8 mouse cellular contexts compared by ENCODE assay signal in genomic region chr10:127188465-127189115, GRCm38 (mm10). TPM values are rescaled to one million over a fixed set of nuclear protein-coding genes. Genes with fewer than 3 reads are reported as not detected.
DNase-seq lines count a peak whose midpoint lies in the region; ATAC-seq and TF ChIP-seq lines count a peak whose summit lies in the region.

No protein-coding gene starts in this region.

- TF ChIP-seq EP300 in heart, postnatal 0 days (IDR thresholded peaks at IDR 0.05; ENCODE audit: low read depth), result no peak

- peaks cover 9% of the 10 kb centered on the region for H3K27me3 ChIP-seq in heart, postnatal 0 days (ENCODE audit: control insufficient read depth, insufficient read depth, low read length)
- 0 out of 2 replicates have a peak, but pooled peaks cover 6% of the 10 kb centered on the region for H3K27me3 ChIP-seq in limb, embryonic 13.5 days
- no peaks in the 10 kb centered on the region for H3K27me3 ChIP-seq in midbrain, embryonic 15.5 days (replicated peaks)

- TF ChIP-seq CTCF in embryonic fibroblast, embryonic 13.5 days (IDR thresholded peaks at IDR 0.05; ENCODE audit: borderline replicate concordance, insufficient read depth, low read length), result no peak
- no peak for TF ChIP-seq CTCF in heart, postnatal 0 days (IDR thresholded peaks at IDR 0.05; ENCODE audit: low read depth)

- intact Hi-C loops in left cerebral cortex, postnatal 4 days (cut with DNase I), result no loop called here

- H3K4me3 ChIP-seq in embryonic fibroblast, embryonic 13.5 days (ENCODE audit: insufficient read depth, low read length), result peak overlapping the region; percentile 91
- H3K4me3 ChIP-seq in heart, postnatal 0 days (ENCODE audit: low read depth, low read length), result peak overlapping the region; percentile 59
- peak overlapping the region; percentile 71 for H3K4me3 ChIP-seq in limb, embryonic 13.5 days
- peak overlapping the region; percentile 71 for H3K4me3 ChIP-seq in midbrain, embryonic 15.5 days

- H3K9me3 ChIP-seq in heart, postnatal 0 days (replicated peaks; ENCODE audit: control insufficient read depth, low read length), result no peaks in the 10 kb centered on the region
- H3K9me3 ChIP-seq in limb, embryonic 13.5 days, result no peaks in the 10 kb centered on the region
- H3K9me3 ChIP-seq in midbrain, embryonic 15.5 days, result no peaks in the 10 kb centered on the region

- peak; percentile 66 for TF ChIP-seq POLR2A in embryonic fibroblast, embryonic 13.5 days (IDR thresholded peaks at IDR 0.05; ENCODE audit: low read depth, low read length)

- peak overlapping the region; percentile 85 for H3K4me2 ChIP-seq in heart, postnatal 0 days (ENCODE audit: low read depth, low read length)
- H3K4me2 ChIP-seq in limb, embryonic 13.5 days (replicated peaks), result peak overlapping the region; percentile 96
- H3K4me2 ChIP-seq in midbrain, embryonic 15.5 days, result peak overlapping the region; percentile 99

- peaks cover 4% of the 10 kb centered on the region for H3K4me1 ChIP-seq in embryonic fibroblast, embryonic 13.5 days (ENCODE audit: control insufficient read depth, insufficient read depth, low read length)
- H3K4me1 ChIP-seq in heart, postnatal 0 days (ENCODE audit: control insufficient read depth, insufficient read depth), result 0 out of 2 replicates have a peak, but pooled peaks cover 8% of the 10 kb centered on the region
- H3K4me1 ChIP-seq in limb, embryonic 13.5 days, result peaks cover 51% of the 10 kb centered on the region
- peaks cover 35% of the 10 kb centered on the region for H3K4me1 ChIP-seq in midbrain, embryonic 15.5 days

- WGBS in heart, postnatal 0 days, result 1% methylated on average over 33 of the region's 46 CpGs
- under 1% methylated on average over 43 of the region's 46 CpGs for WGBS in limb, embryonic 13.5 days
- WGBS in midbrain, embryonic 15.5 days, result under 1% methylated on average over 37 of the region's 46 CpGs

- peak; percentile 66 for ATAC-seq in heart, postnatal 0 days (ENCODE audit: insufficient read depth, low read depth)
- peak; percentile 86 for ATAC-seq in limb, embryonic 13.5 days (ENCODE audit: low FRiP score, low read depth)
- ATAC-seq in midbrain, embryonic 15.5 days (replicated peaks), result peak; percentile 81
- ATAC-seq in inflammation-experienced regulatory T-cells, adult 6 months, result no peak

- peak overlapping the region; percentile 100 for H3K27ac ChIP-seq in embryonic fibroblast, embryonic 13.5 days (ENCODE audit: insufficient read depth, low read length)
- H3K27ac ChIP-seq in heart, postnatal 0 days (ENCODE audit: low read depth), result peak overlapping the region; percentile 52; the same call in 1 of the 2 replicates
- H3K27ac ChIP-seq in limb, embryonic 13.5 days, result peak overlapping the region; percentile 95
- H3K27ac ChIP-seq in midbrain, embryonic 15.5 days, result peak overlapping the region; percentile 74

- peak overlapping the region; percentile 55 for H3K9ac ChIP-seq in heart, postnatal 0 days (replicated peaks; ENCODE audit: low read depth, low read length)
- peak overlapping the region; percentile 90 for H3K9ac ChIP-seq in limb, embryonic 13.5 days
- peak overlapping the region; percentile 79 for H3K9ac ChIP-seq in midbrain, embryonic 15.5 days

- peak; percentile 82 for DNase-seq in left cerebral cortex, postnatal 4 days
- no peak for DNase-seq in left cerebral cortex, adult 9 months (ENCODE audit: low spot score in 2 of 2)
- peak; percentile 62 to 82 for DNase-seq in adrenal gland, postnatal 36 days
- DNase-seq in heart, postnatal 0 days (ENCODE audit: low spot score), result no peak

- H3K36me3 ChIP-seq in heart, postnatal 0 days (replicated peaks; ENCODE audit: control insufficient read depth, insufficient read depth, low read length), result peaks cover 11% of the 10 kb centered on the region
- H3K36me3 ChIP-seq in limb, embryonic 13.5 days, result peaks cover 65% of the 10 kb centered on the region
- peaks cover 15% of the 10 kb centered on the region for H3K36me3 ChIP-seq in midbrain, embryonic 15.5 days (replicated peaks)

RNA-seq across cellular contexts. Expression of gene Arhgef25, which starts 1.3 kb away (rescaled TPM):
- total RNA-seq in left cerebral cortex, postnatal 4 days (2021), result 10 to 100 TPM; 70.5 to 75.6 TPM
- 10 to 100 TPM; 19.0 to 21.6 TPM for total RNA-seq in adrenal gland, postnatal 36 days (2021)
- 187 TPM in 2 replicates for polyA plus RNA-seq in embryonic fibroblast, embryonic 13.5 days (2011; ENCODE audit: insufficient read length, low read depth, missing spikeins)
- total RNA-seq in heart, postnatal 0 days (2014; rRNA removed; ENCODE audit: low replicate concordance), result 20.8 and 44.2 TPM in 2 replicates
- polyA plus RNA-seq in heart, postnatal 0 days (2015; fragmentation: Nextera tagmentation; extraction: Ambion mirVana), result 10.0 and 13.8 TPM in 2 replicates
- polyA plus RNA-seq in limb, embryonic 13.5 days (2015; fragmentation: Nextera tagmentation; extraction: Ambion mirVana), result 108 and 111 TPM in 2 replicates
- 20.6 and 21.9 TPM in 2 replicates for polyA plus RNA-seq in midbrain, embryonic 15.5 days (2015; fragmentation: Nextera tagmentation; extraction: Ambion mirVana)
- polyA plus RNA-seq in inflammation-experienced regulatory T-cells, adult 6 months (2017; shearing (Covaris generic)), result under 1 TPM in 1 of 3 experiments, not detected in 2; 0.20 TPM

RNA-seq across cellular contexts. Expression of gene Dtx3, which starts 6.9 kb away (rescaled TPM):
- 100 to 1,000 TPM; 184 to 207 TPM for total RNA-seq in left cerebral cortex, postnatal 4 days (2021)
- 10 to 100 TPM; 52.4 to 71.7 TPM for total RNA-seq in adrenal gland, postnatal 36 days (2021)
- 62.3 and 82.0 TPM in 2 replicates for polyA plus RNA-seq in embryonic fibroblast, embryonic 13.5 days (2011; ENCODE audit: insufficient read length, low read depth, missing spikeins)
- 44.4 and 64.1 TPM in 2 replicates for total RNA-seq in heart, postnatal 0 days (2014; rRNA removed; ENCODE audit: low replicate concordance)
- polyA plus RNA-seq in heart, postnatal 0 days (2015; fragmentation: Nextera tagmentation; extraction: Ambion mirVana), result 28.8 and 30.0 TPM in 2 replicates
- 169 and 173 TPM in 2 replicates for polyA plus RNA-seq in limb, embryonic 13.5 days (2015; fragmentation: Nextera tagmentation; extraction: Ambion mirVana)
- polyA plus RNA-seq in midbrain, embryonic 15.5 days (2015; fragmentation: Nextera tagmentation; extraction: Ambion mirVana), result 288 and 297 TPM in 2 replicates
- polyA plus RNA-seq in inflammation-experienced regulatory T-cells, adult 6 months (2017; shearing (Covaris generic)), result 10 to 100 TPM; 35.2 to 56.0 (median 47.0) TPM

RNA-seq across cellular contexts. Expression of gene Slc26a10, which starts 8.1 kb away (rescaled TPM):
- total RNA-seq in left cerebral cortex, postnatal 4 days (2021), result under 1 TPM; 0.83 to 0.88 TPM
- total RNA-seq in adrenal gland, postnatal 36 days (2021), result 1 to 10 TPM in 1 of 2 experiments, under 1 TPM in 1; 0.89 to 1.1 TPM
- 2.2 and 2.8 TPM in 2 replicates for polyA plus RNA-seq in embryonic fibroblast, embryonic 13.5 days (2011; ENCODE audit: insufficient read length, low read depth, missing spikeins)
- total RNA-seq in heart, postnatal 0 days (2014; rRNA removed; ENCODE audit: low replicate concordance), result 51.0 and 61.2 TPM in 2 replicates
- polyA plus RNA-seq in heart, postnatal 0 days (2015; fragmentation: Nextera tagmentation; extraction: Ambion mirVana), result 22.8 and 23.3 TPM in 2 replicates
- polyA plus RNA-seq in limb, embryonic 13.5 days (2015; fragmentation: Nextera tagmentation; extraction: Ambion mirVana), result 1.4 and 1.6 TPM in 2 replicates
- polyA plus RNA-seq in midbrain, embryonic 15.5 days (2015; fragmentation: Nextera tagmentation; extraction: Ambion mirVana), result 0.94 and 0.98 TPM in 2 replicates
- 1 to 10 TPM; 3.2 to 4.3 (median 3.2) TPM for polyA plus RNA-seq in inflammation-experienced regulatory T-cells, adult 6 months (2017; shearing (Covaris generic))

RNA-seq across cellular contexts. Expression of gene Pip4k2c, which starts 22.8 kb away (rescaled TPM):
- 10 to 100 TPM; 23.8 to 25.0 TPM for total RNA-seq in left cerebral cortex, postnatal 4 days (2021)
- 10 to 100 TPM; 39.2 to 48.1 TPM for total RNA-seq in adrenal gland, postnatal 36 days (2021)
- polyA plus RNA-seq in embryonic fibroblast, embryonic 13.5 days (2011; ENCODE audit: insufficient read length, low read depth, missing spikeins), result 24.3 and 25.2 TPM in 2 replicates
- total RNA-seq in heart, postnatal 0 days (2014; rRNA removed; ENCODE audit: low replicate concordance), result 22.4 and 23.7 TPM in 2 replicates
- polyA plus RNA-seq in heart, postnatal 0 days (2015; fragmentation: Nextera tagmentation; extraction: Ambion mirVana), result 24.7 and 25.0 TPM in 2 replicates
- 27.6 and 29.1 TPM in 2 replicates for polyA plus RNA-seq in limb, embryonic 13.5 days (2015; fragmentation: Nextera tagmentation; extraction: Ambion mirVana)
- polyA plus RNA-seq in midbrain, embryonic 15.5 days (2015; fragmentation: Nextera tagmentation; extraction: Ambion mirVana), result 17.9 and 18.7 TPM in 2 replicates
- 10 to 100 TPM; 25.7 to 32.1 (median 26.0) TPM for polyA plus RNA-seq in inflammation-experienced regulatory T-cells, adult 6 months (2017; shearing (Covaris generic))

RNA-seq across cellular contexts. Expression of gene B4galnt1, which starts 23.6 kb away (rescaled TPM):
- 100 to 1,000 TPM in 1 of 2 experiments, 10 to 100 TPM in 1; 99.8 to 109 TPM for total RNA-seq in left cerebral cortex, postnatal 4 days (2021)
- 1 to 10 TPM; 6.3 to 6.8 TPM for total RNA-seq in adrenal gland, postnatal 36 days (2021)
- 28.3 and 39.3 TPM in 2 replicates for polyA plus RNA-seq in embryonic fibroblast, embryonic 13.5 days (2011; ENCODE audit: insufficient read length, low read depth, missing spikeins)
- total RNA-seq in heart, postnatal 0 days (2014; rRNA removed; ENCODE audit: low replicate concordance), result 2.3 and 7.7 TPM in 2 replicates
- 0.72 and 0.82 TPM in 2 replicates for polyA plus RNA-seq in heart, postnatal 0 days (2015; fragmentation: Nextera tagmentation; extraction: Ambion mirVana)
- polyA plus RNA-seq in limb, embryonic 13.5 days (2015; fragmentation: Nextera tagmentation; extraction: Ambion mirVana), result 6.2 and 6.9 TPM in 2 replicates
- polyA plus RNA-seq in midbrain, embryonic 15.5 days (2015; fragmentation: Nextera tagmentation; extraction: Ambion mirVana), result 62.2 and 62.3 TPM in 2 replicates
- polyA plus RNA-seq in inflammation-experienced regulatory T-cells, adult 6 months (2017; shearing (Covaris generic)), result 100 to 1,000 TPM; 181 to 204 (median 188) TPM

Comparison
In these comparisons a context has a peak if more than half of its experiments do, and no peak if none do; other contexts are left out.
1. DNase-seq: peak in left cerebral cortex, postnatal 4 days (single experiment) and adrenal gland, postnatal 36 days (2 of 2); none in left cerebral cortex, adult 9 months (0 of 2) and heart, postnatal 0 days (single experiment).
2. Peak in every context shown above with its lines, with median percentiles within 50 percentile points of each other: H3K27ac ChIP-seq, H3K4me3 ChIP-seq, H3K4me2 ChIP-seq and H3K9ac ChIP-seq.